Mouse (Mus musculus) neural tube, embryonic 13.5 days (tissue): ENCODE data around the gene Ttc30a1. TPM values are rescaled to one million over a fixed set of nuclear protein-coding genes. Genes with fewer than 3 reads are reported as not detected.
"Not testable (repeated sequence)": the region's sequence is repeated elsewhere in the genome, so short reads cannot be mapped to it uniquely, and the experiment has no call there.

Experiments used
- ATAC-seq: fragments of 200-750 bp; cut with Nextera tagmentation; 2 replicates; pipeline ENCODE4 v1.8.0; 2017; ENCODE audit warnings: low read depth, mild to moderate bottlenecking, moderate TSS enrichment, moderate library complexity
- H3K27ac ChIP-seq: fragments of 300-500 bp; sonication (generic); replicated peaks from 2 replicates; pipeline ENCODE4 v1.5.1; 2015; ENCODE audit warnings: moderate library complexity, mild to moderate bottlenecking, inconsistent platforms
- H3K27me3 ChIP-seq: fragments of 300-500 bp; sonication (generic); 2 replicates; pipeline ENCODE4 v1.6.1; 2015; ENCODE audit warnings: mild to moderate bottlenecking, inconsistent platforms
- H3K36me3 ChIP-seq: fragments of 300-500 bp; sonication (generic); 2 replicates; pipeline ENCODE4 v1.6.1; 2015; ENCODE audit warnings: mild to moderate bottlenecking, inconsistent platforms
- H3K4me1 ChIP-seq: fragments of 300-500 bp; sonication (generic); replicated peaks from 2 replicates; pipeline ENCODE4 v1.6.1; 2015; ENCODE audit warnings: inconsistent platforms
- H3K4me2 ChIP-seq: fragments of 300-500 bp; sonication (generic); 2 replicates; pipeline ENCODE4 v1.6.1; 2015; ENCODE audit warnings: inconsistent platforms, mild to moderate bottlenecking, moderate library complexity
- H3K4me3 ChIP-seq: fragments of 300-500 bp; sonication (generic); 2 replicates; pipeline ENCODE4 v1.5.1; 2015; ENCODE audit warnings: mild to moderate bottlenecking, inconsistent platforms
- H3K9ac ChIP-seq: fragments of 300-500 bp; sonication (generic); 2 replicates; pipeline ENCODE4 v1.6.1; 2015; ENCODE audit warnings: moderate library complexity, mild to moderate bottlenecking, inconsistent platforms
- H3K9me3 ChIP-seq: fragments of 300-500 bp; sonication (generic); 2 replicates; pipeline ENCODE4 v1.6.1; 2016; ENCODE audit warnings: inconsistent platforms
- WGBS: fragments of 180-500 bp; shearing (Covaris S2); methylation state at CpG from one replicate; pipeline ENCODE4 v1.1.7; 2015; 5-methylcytosine and 5-hydroxymethylcytosine counted together
- polyA plus RNA-seq: library from polyadenylated mRNA; unstranded; fragments of >200 nt; fragmentation: Nextera tagmentation; extraction: Ambion mirVana; gene quantifications from 2 replicates; pipeline ENCODE4 v1.2.1, GENCODE M21; 2015

Gene Ttc30a1
- polyA plus RNA-seq, 1 experiment from 2014 or later = 7.9 TPM

DNA sequence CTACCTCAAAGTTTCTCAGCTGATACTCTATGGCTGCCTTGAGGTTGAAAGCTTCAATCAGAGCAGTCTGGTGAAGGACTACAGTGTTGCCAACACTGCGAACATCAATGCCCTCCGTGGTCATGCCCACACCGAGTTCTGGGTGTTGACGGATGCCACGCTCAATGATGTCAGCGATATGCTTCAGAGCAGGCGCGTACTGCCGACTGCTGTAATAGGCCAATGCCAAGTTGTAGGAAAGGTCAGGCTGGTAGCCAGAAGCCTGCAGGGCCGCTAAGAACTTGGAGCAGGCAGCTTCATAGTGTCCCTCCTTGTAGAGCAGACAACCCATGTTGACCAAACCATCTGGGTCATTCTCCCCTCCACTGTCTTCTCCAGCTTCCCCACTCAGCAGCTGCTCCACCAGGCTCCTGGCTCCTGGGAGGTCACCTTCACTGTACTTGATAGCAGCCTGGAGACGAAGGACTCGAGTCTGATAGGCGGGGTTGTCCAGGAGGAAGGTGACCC lies 781 bp downstream of the Ttc30a1 start:
- H3K36me3 ChIP-seq, H3K9me3 ChIP-seq, H3K9ac ChIP-seq, H3K27ac ChIP-seq, H3K27me3 ChIP-seq, ATAC-seq: not testable (repeated sequence)
- H3K4me2 ChIP-seq = peak overlapping the region; percentile 66
- 97% methylated on average over 13 of the region's 13 CpGs for WGBS
- peaks cover 19% of the 10 kb centered on the region for H3K4me1 ChIP-seq
- peak overlapping the region; percentile 49 for H3K4me3 ChIP-seq

- ATAC-seq = 0 out of 2 replicates have a peak, but pooled peaks have one; percentile 44
- WGBS = 22% methylated on average over 22 of the region's 24 CpGs
- peak within 1 kb of the TSS; percentile 25 for H3K4me2 ChIP-seq
These were observed 3.9 kb downstream of the Ttc30a1 start, which contains the start of gene Ttc30a2 for GRCm38 (mm10) chr2:75977752-75978368. Gene Ttc30a2 (minus strand): TSS chr2:75978170.

GRCm38 (mm10) chr2:75976070-75976469 lies 5.7 kb downstream of the Ttc30a1 start:
- not testable (repeated sequence) for H3K4me1 ChIP-seq, H3K27me3 ChIP-seq, H3K9me3 ChIP-seq, H3K36me3 ChIP-seq, H3K27ac ChIP-seq, H3K4me2 ChIP-seq, H3K9ac ChIP-seq, H3K4me3 ChIP-seq, ATAC-seq
- 91% methylated on average over 2 of the region's 2 CpGs for WGBS

More at GRCm38 (mm10) chr2:75977752-75978368, 3.9 kb downstream of the Ttc30a1 start, which contains the start of gene Ttc30a2:
- H3K9me3 ChIP-seq, H3K4me1 ChIP-seq, H3K36me3 ChIP-seq, H3K27ac ChIP-seq, H3K9ac ChIP-seq, H3K27me3 ChIP-seq, H3K4me3 ChIP-seq: not testable (repeated sequence)

- Histone ChIP-seq H3K4me2 (no peak overlapping the region), H3K36me3 (no peaks in the 10 kb centered on the region), H3K27ac (no peak overlapping the region), H3K9ac (no peak overlapping the region), H3K9me3 (no peaks in the 10 kb centered on the region), H3K4me1 (no peaks in the 10 kb centered on the region), H3K4me3 (no peak overlapping the region), H3K27me3 (no peaks in the 10 kb centered on the region)
- 58% methylated on average over 9 of the region's 9 CpGs for WGBS
- no peak for ATAC-seq
These were observed 7.6 kb downstream of the Ttc30a1 start for GRCm38 (mm10) chr2:75974131-75974530.

DNA sequence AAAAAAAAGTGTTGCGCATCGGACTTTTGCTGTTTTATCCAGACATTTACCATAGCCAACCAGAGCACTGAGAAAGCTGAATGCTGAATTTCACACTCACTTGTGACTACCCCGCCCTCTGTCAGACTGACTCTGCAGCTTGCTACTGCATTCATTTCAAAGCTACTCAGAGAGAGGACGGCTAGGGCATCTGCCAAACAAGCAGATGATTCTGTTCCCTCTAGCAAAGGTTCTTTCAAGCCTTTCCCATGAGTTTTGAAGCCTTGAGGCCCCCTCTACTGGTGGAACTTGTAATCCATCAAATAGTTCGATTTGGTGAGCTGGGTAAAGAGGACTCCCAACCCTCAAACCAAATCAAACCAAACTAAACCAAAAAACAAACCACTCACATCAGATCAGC lies 16.8 kb downstream of the Ttc30a1 start:
- no peaks in the 10 kb centered on the region for H3K9me3 ChIP-seq
- H3K27me3 ChIP-seq = 0 out of 2 replicates have a peak, but pooled peaks cover 3% of the 10 kb centered on the region
- 0 out of 2 replicates have a peak overlapping the region, but pooled peaks have one; percentile 14 for H3K27ac ChIP-seq
- peak; percentile 79 for ATAC-seq
- no peaks in the 10 kb centered on the region for H3K36me3 ChIP-seq
- H3K4me3 ChIP-seq = no peak overlapping the region
- peaks cover 23% of the 10 kb centered on the region for H3K4me1 ChIP-seq
- WGBS = 22% methylated on average over 5 of the region's 5 CpGs
- H3K4me2 ChIP-seq = peak overlapping the region; percentile 42
- peak overlapping the region; percentile 34; the same call in 1 of the 2 replicates for H3K9ac ChIP-seq

- no peaks in the 10 kb centered on the region for H3K36me3 ChIP-seq
- H3K4me3 ChIP-seq = 0 out of 2 replicates have a peak overlapping the region, but pooled peaks have one; percentile 6
- WGBS = 15% methylated on average over 14 of the region's 14 CpGs
- 0 out of 2 replicates have a peak overlapping the region, but pooled peaks have one; percentile 14 for H3K27ac ChIP-seq
- no peaks in the 10 kb centered on the region for H3K9me3 ChIP-seq
- peaks cover 27% of the 10 kb centered on the region for H3K4me1 ChIP-seq
- 0 out of 2 replicates have a peak, but pooled peaks cover 3% of the 10 kb centered on the region for H3K27me3 ChIP-seq
- peak overlapping the region; percentile 34; the same call in 1 of the 2 replicates for H3K9ac ChIP-seq
- peak overlapping the region; percentile 42 for H3K4me2 ChIP-seq
- ATAC-seq = peak; percentile 21; the same call in 1 of the 2 replicates
These were observed 17.3 kb downstream of the Ttc30a1 start for GRCm38 (mm10) chr2:75964512-75964911.

GRCm38 (mm10) chr2:75964051-75964450 lies 17.7 kb downstream of the Ttc30a1 start:
- WGBS = 65% methylated on average over 5 of the region's 5 CpGs
- H3K4me1 ChIP-seq = peaks cover 32% of the 10 kb centered on the region
- H3K4me2 ChIP-seq = peak overlapping the region; percentile 42
- no peaks in the 10 kb centered on the region for H3K9me3 ChIP-seq
- H3K27me3 ChIP-seq = 0 out of 2 replicates have a peak, but pooled peaks cover 3% of the 10 kb centered on the region
- no peaks in the 10 kb centered on the region for H3K36me3 ChIP-seq
- no peak overlapping the region for H3K4me3 ChIP-seq
- no peak overlapping the region for H3K9ac ChIP-seq
- no peak overlapping the region for H3K27ac ChIP-seq
- ATAC-seq = no peak

GRCm38 (mm10) chr2:75963211-75963840 lies 18.4 kb downstream of the Ttc30a1 start:
- H3K9me3 ChIP-seq = no peaks in the 10 kb centered on the region
- 0 out of 2 replicates have a peak, but pooled peaks cover 3% of the 10 kb centered on the region for H3K27me3 ChIP-seq
- H3K36me3 ChIP-seq = no peaks in the 10 kb centered on the region
- no peak overlapping the region for H3K27ac ChIP-seq
- WGBS = 52% methylated on average over 10 of the region's 10 CpGs
- H3K4me2 ChIP-seq = no peak overlapping the region
- H3K4me1 ChIP-seq = peaks cover 39% of the 10 kb centered on the region
- no peak for ATAC-seq
- H3K9ac ChIP-seq = no peak overlapping the region
- H3K4me3 ChIP-seq = no peak overlapping the region

DNA sequence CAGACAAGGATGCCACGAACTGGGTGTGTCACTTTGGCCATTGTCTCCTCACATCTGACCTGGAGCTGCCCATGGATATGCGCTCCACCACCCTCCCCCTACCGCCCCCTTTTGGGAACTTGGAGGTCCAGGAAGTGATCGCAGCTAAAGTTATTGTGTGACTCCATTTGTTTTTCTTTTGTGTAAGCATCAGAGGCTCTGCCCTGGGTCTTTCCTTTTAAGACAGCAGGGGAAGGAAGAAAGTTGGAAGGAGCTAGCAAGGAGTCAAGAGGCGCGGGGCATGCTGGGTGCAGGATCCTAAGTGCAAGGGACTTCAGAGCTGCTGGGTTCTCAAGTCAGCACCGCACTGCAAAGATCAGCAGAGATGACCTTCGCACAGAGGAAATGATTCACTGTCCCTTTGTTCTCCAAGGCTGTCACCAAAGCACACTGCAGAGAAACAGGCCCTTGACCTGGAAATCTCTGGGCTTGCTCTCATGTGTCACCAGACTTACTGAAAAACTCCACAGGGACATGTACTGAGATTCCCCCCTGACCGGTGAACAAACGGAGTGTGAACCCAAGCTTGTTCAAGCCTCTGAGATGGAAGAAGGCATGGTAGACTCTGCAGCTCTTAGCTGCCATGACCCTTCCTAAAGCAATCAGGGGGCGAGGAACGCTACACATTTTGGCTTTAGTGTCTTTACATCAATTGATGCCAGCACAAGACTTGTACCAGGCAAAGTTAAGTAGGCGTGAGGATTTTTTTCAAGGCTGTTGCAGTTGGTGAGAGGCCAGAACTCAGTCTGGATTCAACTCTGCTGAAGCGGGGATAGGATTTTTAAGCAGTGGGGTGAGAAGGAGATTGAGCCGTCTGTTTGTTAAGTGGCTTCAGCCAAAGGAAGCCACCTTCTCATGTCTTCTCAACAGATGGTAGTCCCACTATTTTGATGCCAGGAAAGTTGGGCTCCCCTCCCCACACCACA lies 21.1 kb downstream of the Ttc30a1 start:
- Histone ChIP-seq H3K27ac (peak overlapping the region; percentile 68), H3K9me3 (no peaks in the 10 kb centered on the region), H3K9ac (0 out of 2 replicates have a peak overlapping the region, but pooled peaks have one; percentile 12), H3K36me3 (no peaks in the 10 kb centered on the region), H3K27me3 (0 out of 2 replicates have a peak, but pooled peaks cover 3% of the 10 kb centered on the region), H3K4me3 (no peak overlapping the region), H3K4me2 (peak overlapping the region; percentile 46), H3K4me1 (peaks cover 49% of the 10 kb centered on the region)
- peak; percentile 19; the same call in 1 of the 2 replicates for ATAC-seq
- WGBS = 48% methylated on average over 15 of the region's 15 CpGs

DNA sequence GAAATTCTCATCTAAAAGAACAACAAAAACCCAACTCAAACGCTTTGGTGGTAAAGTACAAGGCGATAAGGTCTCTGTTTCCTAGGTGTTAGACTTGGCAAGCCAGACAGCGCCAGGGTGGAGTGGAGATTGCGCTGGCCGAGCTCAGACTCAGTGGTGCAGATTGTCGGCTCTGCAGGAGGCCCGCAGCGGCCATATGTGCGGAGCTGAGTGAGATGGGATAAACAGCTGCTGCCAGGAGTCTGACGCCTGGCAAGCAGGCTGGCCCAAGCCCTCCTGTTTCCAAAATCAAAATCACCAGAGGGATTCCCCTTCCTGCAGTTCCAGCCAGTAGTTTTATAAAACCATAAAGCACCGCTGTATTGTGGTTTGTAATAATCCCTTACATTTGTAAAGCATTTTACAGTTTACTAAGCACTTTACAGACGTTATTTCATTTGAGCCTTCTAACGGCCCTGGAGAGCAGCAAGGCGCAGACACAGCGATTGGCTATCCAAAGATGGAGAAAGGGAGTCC lies 21.9 kb downstream of the Ttc30a1 start:
- Histone ChIP-seq H3K9me3 (no peaks in the 10 kb centered on the region), H3K27ac (peak overlapping the region; percentile 68), H3K4me1 (peaks cover 48% of the 10 kb centered on the region), H3K4me2 (peak overlapping the region; percentile 46), H3K9ac (0 out of 2 replicates have a peak overlapping the region, but pooled peaks have one; percentile 12), H3K4me3 (no peak overlapping the region), H3K36me3 (no peaks in the 10 kb centered on the region), H3K27me3 (0 out of 2 replicates have a peak, but pooled peaks cover 3% of the 10 kb centered on the region)
- WGBS = 7% methylated on average over 15 of the region's 15 CpGs
- peak; percentile 71; the same call in 1 of the 2 replicates for ATAC-seq
